Mouse (Mus musculus): ENCODE data around the gene Syne3.

DNA sequence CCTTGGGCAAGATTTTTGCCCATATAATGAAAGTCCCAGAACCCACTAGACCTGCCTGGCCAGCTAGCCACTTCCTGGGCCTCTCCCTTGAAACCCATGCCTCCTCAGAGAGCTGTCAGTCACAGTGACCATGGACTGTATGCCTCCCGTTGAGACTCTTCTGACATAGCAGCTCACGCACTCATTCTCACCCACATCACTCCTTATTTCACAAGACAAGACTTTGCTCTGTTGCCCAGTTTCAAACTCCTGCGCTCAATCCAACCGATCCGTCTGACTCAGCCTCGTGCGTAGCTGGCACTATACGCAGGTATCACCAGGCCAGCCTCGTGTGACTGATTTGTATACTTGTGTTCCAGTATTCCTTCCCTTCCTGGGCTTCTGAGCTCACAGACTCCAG, 22.8 kb downstream of the Syne3 start:
- TF ChIP-seq CTCF (IDR thresholded peaks at IDR 0.05; ENCODE audit: control insufficient read depth, insufficient read depth, low read length), result no peak
- TF ChIP-seq POLR2A (IDR thresholded peaks at IDR 0.05; ENCODE audit: borderline replicate concordance, control insufficient read depth, low read depth, low read length), result no peak
